ENCODE assay signal across 11 mouse cellular contexts in the genomic region with DNA sequence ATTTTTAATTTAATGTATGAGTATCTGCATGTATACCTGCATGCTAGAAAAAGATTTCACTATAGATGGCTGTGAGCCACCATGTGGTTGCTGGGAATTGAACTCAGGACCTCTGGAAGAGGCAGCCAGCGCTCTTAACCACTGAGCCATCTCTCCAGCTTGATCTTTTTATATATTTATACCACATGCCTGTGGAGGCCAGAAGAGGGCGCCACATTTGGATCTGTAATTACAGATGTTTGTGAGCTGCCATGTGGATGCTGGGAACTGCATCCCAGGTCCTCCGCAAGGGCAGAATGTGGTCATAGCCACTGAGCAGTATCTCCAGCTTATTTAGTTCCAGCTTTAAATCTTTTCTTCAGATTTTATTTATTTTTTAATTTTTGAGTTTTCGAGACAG. TPM values are rescaled to one million over a fixed set of nuclear protein-coding genes. Genes with fewer than 3 reads are reported as not detected.
DNase-seq lines count a peak whose midpoint lies in the region; ATAC-seq and TF ChIP-seq lines count a peak whose summit lies in the region.
"Had no signal": no experiment of that assay in that cellular context is flagged by ENCODE, and none has a peak within 500 bp of the region (broad histone marks: within the 10 kb centered on the region; RNA-seq: fewer than 3 reads in every experiment).

No protein-coding gene starts in this region.

- H3K9ac ChIP-seq in lung, embryonic 14.5 days: no peak overlapping the region
- H3K9ac ChIP-seq: liver, embryonic 13.5 days had no signal

- intact Hi-C loops in gastrocnemius, adult 2 months (cut with DNase I): loop anchor here (10.0 kb wide), 1 partner anchor 54 kb away; no protein-coding TSS in a partner anchor

- TF ChIP-seq CTCF in lung, embryonic 14.5 days (IDR thresholded peaks at IDR 0.05; ENCODE audit: low read depth): peak; percentile 10; the same call in 1 of the 2 replicates
- peak; percentile 57 for TF ChIP-seq CTCF in E14TG2a.4 (conservative IDR thresholded peaks at IDR 0.05; ENCODE audit: low read length)
- TF ChIP-seq CTCF in gastrocnemius, adult 2 months (IDR thresholded peaks at IDR 0.05): no peak

- H3K36me3 ChIP-seq in lung, embryonic 14.5 days (ENCODE audit: insufficient read depth): no peaks in the 10 kb centered on the region
- H3K36me3 ChIP-seq in E14TG2a.4 (ENCODE audit: insufficient read depth, low read length): no peaks in the 10 kb centered on the region
- H3K36me3 ChIP-seq: liver, embryonic 13.5 days had no signal

- H3K9me3 ChIP-seq in lung, embryonic 14.5 days (ENCODE audit: low read depth, low read length): no peaks in the 10 kb centered on the region
- H3K9me3 ChIP-seq in E14TG2a.4 (ENCODE audit: low read length): no peaks in the 10 kb centered on the region
- H3K9me3 ChIP-seq: liver, embryonic 13.5 days had no signal

- ATAC-seq in lung, embryonic 14.5 days (ENCODE audit: insufficient read depth): no peak

- H3K4me1 ChIP-seq in lung, embryonic 14.5 days (ENCODE audit: insufficient read depth): no peaks in the 10 kb centered on the region
- peaks cover 68% of the 10 kb centered on the region for H3K4me1 ChIP-seq in E14TG2a.4 (replicated peaks; ENCODE audit: low read depth, low read length)

- no peak overlapping the region for H3K4me3 ChIP-seq in lung, embryonic 14.5 days (ENCODE audit: low read depth, low read length)
- H3K4me3 ChIP-seq in E14TG2a.4 (replicated peaks; ENCODE audit: low read length): no peak overlapping the region
- no peak overlapping the region for H3K4me3 ChIP-seq in gastrocnemius, adult 2 months
- H3K4me3 ChIP-seq: liver, embryonic 13.5 days had no signal

- H3K4me2 ChIP-seq in lung, embryonic 14.5 days: no peak overlapping the region
- H3K4me2 ChIP-seq: liver, embryonic 13.5 days had no signal

- WGBS in lung, embryonic 14.5 days: 82% methylated on average over 4 of the region's 4 CpGs

- no peak for DNase-seq in lung, embryonic 14.5 days
- no peak for DNase-seq in lung, postnatal 25 days (ENCODE audit: low spot score)
- peak; percentile 59 for DNase-seq in NIH3T3 (ENCODE audit: low read depth)
- DNase-seq in naive thymus-derived CD4-positive, alpha-beta T cell, adult 2 months (ENCODE audit: low read depth): peak; percentile 56
- no peak for DNase-seq in gastrocnemius, adult 2 months
- DNase-seq in kidney, postnatal 4 days: no peak
- DNase-seq: cerebellum, adult 2 months; embryo, embryonic 11 days; heart, postnatal 10 days; liver, embryonic 13.5 days had no signal

- H3K27ac ChIP-seq in lung, embryonic 14.5 days (ENCODE audit: low read depth): no peak overlapping the region
- H3K27ac ChIP-seq in gastrocnemius, adult 2 months: no peak overlapping the region
- H3K27ac ChIP-seq: liver, embryonic 13.5 days had no signal

- no peaks in the 10 kb centered on the region for H3K27me3 ChIP-seq in lung, embryonic 14.5 days (ENCODE audit: insufficient read depth, low read length)
- H3K27me3 ChIP-seq in E14TG2a.4 (ENCODE audit: insufficient read depth, low read length): no peaks in the 10 kb centered on the region
- H3K27me3 ChIP-seq: liver, embryonic 13.5 days had no signal

RNA-seq across cellular contexts. Expression of a gene that starts 5.0 kb away (rescaled TPM):
- polyA plus RNA-seq in lung, embryonic 14.5 days (2014; fragmentation: Nextera tagmentation; extraction: Ambion mirVana): 3.1 and 3.5 TPM in 2 replicates
- total RNA-seq in gastrocnemius, adult 2 months (2021): under 1 TPM; 0.59 to 0.70 TPM

RNA-seq across cellular contexts. Expression of a gene that starts 34.0 kb away (rescaled TPM):
- polyA plus RNA-seq in lung, embryonic 14.5 days (2014; fragmentation: Nextera tagmentation; extraction: Ambion mirVana): 156 and 170 TPM in 2 replicates
- total RNA-seq in gastrocnemius, adult 2 months (2021): 10 to 100 TPM; 14.8 to 19.4 TPM

Comparison
In these comparisons a context has a peak if more than half of its experiments do, and no peak if none do; other contexts are left out.
1. DNase-seq: peak in NIH3T3 (single experiment) and naive thymus-derived CD4-positive, alpha-beta T cell, adult 2 months (single experiment); none in lung, embryonic 14.5 days (single experiment), lung, postnatal 25 days (single experiment), gastrocnemius, adult 2 months (single experiment) and kidney, postnatal 4 days (0 of 2).